Mouse (Mus musculus) embryo, embryonic 10 days (tissue): ENCODE measurements around the gene Cnksr1.

Source experiments
- DNase-seq: peaks from one replicate; pipeline ENCODE4 v3.0.0-alpha.2; 2015; ENCODE audit warnings: low spot score

The Cnksr1 gene

GRCm38 (mm10) chr4:134252911-134253721 lies 14.9 kb upstream of the Cnksr1 start:
- DNase-seq, result peak; percentile 68

- DNase-seq, result peak; percentile 63
These were observed 14.1 kb upstream of the Cnksr1 start for GRCm38 (mm10) chr4:134252131-134252910.

GRCm38 (mm10) chr4:134251241-134252130 lies 13.3 kb upstream of the Cnksr1 start:
- peak; percentile 62 for DNase-seq

GRCm38 (mm10) chr4:134250930-134251240 lies 12.7 kb upstream of the Cnksr1 start:
- no peak for DNase-seq

GRCm38 (mm10) chr4:134250116-134250929 lies 12.1 kb upstream of the Cnksr1 start:
- DNase-seq, result no peak

GRCm38 (mm10) chr4:134249651-134250050 lies 11.5 kb upstream of the Cnksr1 start:
- DNase-seq, result peak; percentile 87

- DNase-seq, result no peak
These were observed 8.6 kb upstream of the Cnksr1 start, which contains the start of gene Gm30191 for GRCm38 (mm10) chr4:134246719-134247258. Gene Gm30191 (plus strand): TSS chr4:134246935.

GRCm38 (mm10) chr4:134246256-134246655 lies 8.1 kb upstream of the Cnksr1 start:
- no peak for DNase-seq

- peak; percentile 95 for DNase-seq
These were observed 7.1 kb upstream of the Cnksr1 start, which contains the start of gene Zfp593 for GRCm38 (mm10) chr4:134245148-134245843. Gene Zfp593 (minus strand): TSS chr4:134245592.

- no peak for DNase-seq
These were observed 5.5 kb upstream of the Cnksr1 start, which contains the start of gene E130218I03Rik for GRCm38 (mm10) chr4:134243516-134244250. Gene E130218I03Rik (plus strand): TSS chr4:134243662.

GRCm38 (mm10) chr4:134238686-134239085 lies 487 bp upstream of the Cnksr1 start:
- DNase-seq, result no peak

GRCm38 (mm10) chr4:134237582-134238278 lies 469 bp downstream of the Cnksr1 start:
- DNase-seq, result no peak

- DNase-seq, result no peak
These were observed 3.3 kb downstream of the Cnksr1 start for GRCm38 (mm10) chr4:134234876-134235275.

GRCm38 (mm10) chr4:134230431-134230830 lies 7.8 kb downstream of the Cnksr1 start:
- DNase-seq, result no peak

- DNase-seq, result no peak
These were observed 11.0 kb downstream of the Cnksr1 start, which contains the start of gene Catsper4 for GRCm38 (mm10) chr4:134227194-134227593. Gene Catsper4 (minus strand): TSS chr4:134227383.

- no peak for DNase-seq
These were observed 15.2 kb downstream of the Cnksr1 start for GRCm38 (mm10) chr4:134222793-134223600.

- peak; percentile 14 for DNase-seq
These were observed 31.6 kb downstream of the Cnksr1 start for GRCm38 (mm10) chr4:134206488-134207053.
